Mouse (Mus musculus) thymus, adult 18-20 months (tissue): ENCODE measurements around the gene BC034090.
"Not testable (repeated sequence)": the region's sequence is repeated elsewhere in the genome, so short reads cannot be mapped to it uniquely, and the experiment has no call there.

Experiments
- DNase-seq, 2 experiments: peaks; one replicate each; pipeline ENCODE4 v3.0.0; 2022; ENCODE audit warnings: mixed read lengths in 2 of 2

The BC034090 gene

GRCm38 (mm10) chr1:155184191-155184590, 60.1 kb downstream of the BC034090 start:
- no peak for DNase-seq

- no peak for DNase-seq
Measured at GRCm38 (mm10) chr1:155178192-155178924, 65.9 kb downstream of the BC034090 start.

- no peak for DNase-seq
Measured at GRCm38 (mm10) chr1:155174424-155174823, 69.8 kb downstream of the BC034090 start.

GRCm38 (mm10) chr1:155173644-155174016, 70.6 kb downstream of the BC034090 start:
- not testable (repeated sequence) for DNase-seq

- DNase-seq, result no peak
Measured at GRCm38 (mm10) chr1:155172895-155173643, 71.2 kb downstream of the BC034090 start.

- no peak for DNase-seq
Measured at GRCm38 (mm10) chr1:155169935-155170334, 74.3 kb downstream of the BC034090 start.

GRCm38 (mm10) chr1:155167453-155167852, 76.8 kb downstream of the BC034090 start:
- no peak for DNase-seq
